Mouse (Mus musculus): ENCODE results near the gene Gm10642. TPM values are rescaled to one million over a fixed set of nuclear protein-coding genes. Genes with fewer than 3 reads are reported as not detected.

Gm10642 gene
- polyA plus RNA-seq, 1 experiment from 2014 or later = 0.36 TPM

DNA sequence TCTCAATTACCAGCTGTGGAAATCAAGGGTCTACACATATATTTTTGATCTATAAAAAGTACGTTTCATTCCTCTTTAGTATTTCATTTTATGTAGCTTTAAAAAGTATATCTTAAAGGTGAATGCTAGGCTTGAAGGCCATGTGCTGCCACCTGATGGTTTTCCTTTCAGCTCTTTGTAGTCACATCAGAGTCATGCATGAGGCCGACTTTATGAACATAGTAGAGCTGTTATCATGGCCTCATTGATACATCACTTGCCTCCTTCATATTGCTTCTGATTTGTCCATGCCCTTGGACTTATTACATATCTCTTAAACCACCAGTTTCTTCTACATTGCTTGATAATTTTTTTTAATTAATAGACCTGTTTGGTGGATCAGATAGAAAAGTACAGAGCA lies 39.7 kb downstream of the Gm10642 start:
- WGBS = 81% methylated on average over 2 of the region's 2 CpGs
- H3K27me3 ChIP-seq (replicated peaks) = no peaks in the 10 kb centered on the region

DNA sequence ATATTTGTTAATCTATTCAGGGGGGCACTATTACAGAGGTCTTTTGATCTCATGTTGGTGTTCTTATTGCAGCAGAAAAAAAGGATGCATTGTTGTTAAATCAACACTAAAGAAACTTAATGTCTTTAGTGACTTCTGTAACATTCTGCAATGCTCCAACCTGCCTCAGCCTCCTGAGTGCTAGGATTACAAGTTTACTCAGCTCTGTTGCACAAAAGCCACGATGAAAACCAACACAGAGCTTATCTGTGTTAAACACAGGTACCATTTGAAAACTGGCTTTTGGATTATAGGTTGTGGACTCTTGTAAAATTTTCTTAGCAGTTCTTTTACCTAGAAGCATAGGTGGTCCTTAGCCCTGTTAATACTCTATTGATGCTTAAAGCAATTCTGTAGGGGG lies 42.0 kb downstream of the Gm10642 start:
- no peaks in the 10 kb centered on the region for H3K27me3 ChIP-seq (replicated peaks)
- 0 out of 2 replicates have a peak, but pooled peaks cover 6% of the 10 kb centered on the region for H3K4me1 ChIP-seq (replicated peaks)
- no peak overlapping the region for H3K4me3 ChIP-seq
- no peaks in the 10 kb centered on the region for H3K9me3 ChIP-seq (replicated peaks)
- H3K9ac ChIP-seq = no peak overlapping the region
- WGBS = 72% methylated on average over 1 of the region's 1 CpGs
- no peak overlapping the region for H3K4me2 ChIP-seq
- H3K36me3 ChIP-seq = no peaks in the 10 kb centered on the region
- ATAC-seq (ENCODE audit: insufficient number of reproducible peaks, low FRiP score) = no peak
- no peak overlapping the region for H3K27ac ChIP-seq (ENCODE audit: poor library complexity, severe bottlenecking)

More for the DNA sequence above, 39.7 kb downstream of the Gm10642 start:
- ATAC-seq (ENCODE audit: insufficient number of reproducible peaks, low FRiP score) = no peak
- no peak overlapping the region for H3K27ac ChIP-seq (ENCODE audit: poor library complexity, severe bottlenecking)
- H3K4me3 ChIP-seq = no peak overlapping the region
- H3K9me3 ChIP-seq (replicated peaks) = no peaks in the 10 kb centered on the region
- peaks cover 15% of the 10 kb centered on the region for H3K4me1 ChIP-seq (replicated peaks)
- H3K4me2 ChIP-seq = no peak overlapping the region
- H3K36me3 ChIP-seq = no peaks in the 10 kb centered on the region
- H3K9ac ChIP-seq = no peak overlapping the region

DNA sequence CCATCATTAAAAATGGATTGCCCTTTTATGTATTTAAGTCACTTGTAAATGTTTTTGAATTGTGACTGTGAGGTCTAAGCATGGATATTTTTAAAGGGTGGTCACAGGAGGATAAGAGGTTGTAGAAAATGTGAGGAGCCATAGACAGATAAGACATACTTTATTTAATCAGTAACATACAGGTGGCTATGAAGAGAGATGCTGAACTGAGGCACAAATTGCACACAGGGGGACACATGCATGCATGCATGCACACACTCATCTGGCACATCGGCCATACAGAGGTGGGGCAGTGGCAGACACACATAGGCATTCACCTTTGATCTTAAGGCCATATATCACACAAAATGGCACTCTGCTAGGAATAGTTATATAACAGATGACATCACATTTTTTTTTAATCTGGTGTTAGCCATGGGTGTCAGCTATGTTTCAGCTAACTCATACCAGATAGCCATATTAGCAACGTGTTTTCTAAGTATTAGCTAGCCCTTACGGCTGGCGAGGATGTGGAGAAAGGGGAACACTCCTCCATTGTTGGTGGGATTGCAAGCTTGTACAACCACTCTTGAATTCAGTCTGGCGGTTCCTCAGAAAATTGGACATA lies 47.6 kb downstream of the Gm10642 start:
- no peak for ATAC-seq (ENCODE audit: insufficient number of reproducible peaks, low FRiP score)
- no peak overlapping the region for H3K4me3 ChIP-seq
- H3K27ac ChIP-seq (ENCODE audit: poor library complexity, severe bottlenecking) = no peak overlapping the region
- no peak overlapping the region for H3K9ac ChIP-seq
- H3K36me3 ChIP-seq = peaks cover 13% of the 10 kb centered on the region
- H3K9me3 ChIP-seq (replicated peaks) = no peaks in the 10 kb centered on the region
- 0 out of 2 replicates have a peak, but pooled peaks cover 3% of the 10 kb centered on the region for H3K4me1 ChIP-seq (replicated peaks)
- no peak overlapping the region for H3K4me2 ChIP-seq
- WGBS = 92% methylated on average over 5 of the region's 5 CpGs
- H3K27me3 ChIP-seq (replicated peaks) = no peaks in the 10 kb centered on the region

DNA sequence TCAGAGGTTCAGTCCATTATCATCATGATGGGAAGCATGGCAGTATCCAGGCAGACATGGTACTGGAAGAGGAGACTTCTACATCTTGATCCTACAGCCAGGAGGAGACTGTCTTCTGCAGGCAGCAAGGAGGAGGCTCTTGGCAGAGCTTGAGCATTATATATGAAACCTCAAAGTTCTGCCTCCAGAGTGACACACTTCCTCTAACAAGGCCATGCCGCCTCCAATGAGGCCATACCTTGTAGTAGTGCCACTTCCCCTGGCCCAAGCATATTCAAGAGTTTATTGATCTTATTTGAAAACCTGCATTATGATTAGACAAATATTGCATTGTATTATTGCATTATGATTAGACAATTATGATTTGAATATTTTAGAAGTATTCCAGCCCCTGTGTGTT lies 50.4 kb downstream of the Gm10642 start:
- Histone ChIP-seq H3K4me1 (replicated peaks) (no peaks in the 10 kb centered on the region), H3K36me3 (peaks cover 13% of the 10 kb centered on the region), H3K9ac (no peak overlapping the region), H3K4me3 (no peak overlapping the region), H3K27me3 (replicated peaks) (no peaks in the 10 kb centered on the region), H3K4me2 (no peak overlapping the region), H3K9me3 (replicated peaks) (no peaks in the 10 kb centered on the region), H3K27ac (ENCODE audit: poor library complexity, severe bottlenecking) (no peak overlapping the region)
- ATAC-seq (ENCODE audit: insufficient number of reproducible peaks, low FRiP score) = no peak
- WGBS = 100% methylated on average over 1 of the region's 1 CpGs

Other genes with a start within 250 kb of the Gm10642 start
- gene Ccnb2, start 234.7 kb upstream of the Gm10642 start, polyA plus RNA-seq (2016; fragmentation: Nextera tagmentation; extraction: Ambion mirVana) = 152 and 156 TPM in 2 replicates
- 28.0 and 30.9 TPM in 2 replicates for gene Rnf111, start 152.5 kb upstream of the Gm10642 start, polyA plus RNA-seq (2016; fragmentation: Nextera tagmentation; extraction: Ambion mirVana)
- gene Sltm, start 113.5 kb upstream of the Gm10642 start, polyA plus RNA-seq (2016; fragmentation: Nextera tagmentation; extraction: Ambion mirVana) = 38.7 and 42.8 TPM in 2 replicates
- 14.7 and 16.1 TPM in 2 replicates for gene Mindy2, start 923 bp downstream of the Gm10642 start, polyA plus RNA-seq (2016; fragmentation: Nextera tagmentation; extraction: Ambion mirVana)
- 106 and 107 TPM in 2 replicates for gene Adam10, start 22.7 kb downstream of the Gm10642 start, polyA plus RNA-seq (2016; fragmentation: Nextera tagmentation; extraction: Ambion mirVana)

All from heart, embryonic 12.5 days (tissue).